Mouse (Mus musculus): Measurements from ENCODE around the gene Fadd. TPM values are rescaled to one million over a fixed set of nuclear protein-coding genes. Genes with fewer than 3 reads are reported as not detected.

Gene Fadd
- 10.7 and 12.0 TPM in 2 replicates for polyA plus RNA-seq (2016; fragmentation: Nextera tagmentation; extraction: Ambion mirVana)

DNA sequence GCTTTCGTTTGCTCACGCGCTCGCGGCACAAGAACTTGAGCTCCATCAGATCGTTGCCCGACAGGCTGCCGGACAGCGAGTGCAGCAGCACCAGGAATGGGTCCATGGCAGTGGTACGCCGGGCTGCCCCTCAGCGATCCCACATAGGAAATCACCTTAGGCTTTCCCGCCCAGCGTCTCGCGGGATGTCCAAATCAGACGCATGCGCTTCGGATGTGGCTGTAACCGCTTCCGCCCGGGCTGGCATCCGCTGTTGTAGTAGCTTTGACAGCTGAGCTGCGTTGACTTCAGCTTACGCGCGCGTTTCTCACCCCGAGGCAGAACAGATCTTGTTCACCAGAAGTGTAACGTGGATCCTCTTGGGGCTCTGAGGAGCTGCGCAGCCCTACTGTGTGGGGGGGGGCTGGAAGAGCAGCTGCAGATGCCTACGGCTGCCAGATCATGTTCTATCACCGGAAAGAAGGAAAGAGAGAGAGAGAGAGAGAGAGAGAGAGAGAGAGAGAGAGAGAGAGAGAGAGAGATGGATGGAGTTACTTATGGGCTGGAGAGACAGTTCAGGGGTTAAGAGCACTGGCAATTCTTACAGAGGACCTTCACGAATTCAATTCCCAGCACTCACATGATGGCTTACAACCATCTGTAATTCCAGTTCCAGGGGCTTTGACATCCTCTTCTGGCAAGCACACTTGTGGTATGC lies at the start of gene Fadd:
Gene Fadd (minus strand): TSS at position 180 of the 697 bp plus-strand sequence.
- H3K9me3 ChIP-seq = no peaks in the 10 kb centered on the region
- peak; percentile 93 for DNase-seq (ENCODE audit: low spot score)
- WGBS = 1% methylated on average over 34 of the region's 34 CpGs
- peak within 1 kb of the TSS; percentile 88 for H3K4me3 ChIP-seq
- H3K27ac ChIP-seq (replicated peaks) = peak within 1 kb of the TSS; percentile 93
- H3K36me3 ChIP-seq (replicated peaks) = peaks cover 33% of the 10 kb centered on the region
- H3K27me3 ChIP-seq (replicated peaks; ENCODE audit: low read depth, poor library complexity, severe bottlenecking) = peaks cover 22% of the 10 kb centered on the region
- H3K4me1 ChIP-seq = peaks cover 29% of the 10 kb centered on the region

DNA sequence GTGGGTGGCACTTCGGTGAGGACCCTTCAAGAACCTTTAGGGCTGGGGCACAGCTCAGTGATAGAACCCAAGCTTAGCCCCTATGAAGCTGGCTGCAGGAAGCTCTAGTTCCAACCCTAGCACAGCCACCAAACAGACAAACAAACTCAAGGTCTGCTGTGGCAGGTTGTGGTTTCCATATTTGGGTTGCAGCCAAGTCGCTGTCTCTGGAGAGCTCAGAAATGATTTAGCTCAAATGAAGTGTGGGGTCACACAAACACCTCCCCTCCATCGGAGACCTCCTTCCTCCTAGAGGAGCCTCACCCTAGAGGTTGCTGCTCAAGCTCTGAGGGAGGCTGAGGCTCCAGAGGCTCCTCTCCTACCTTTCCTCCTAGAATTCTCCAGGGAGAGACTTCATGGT lies 48.4 kb upstream of the Fadd start:
- Histone ChIP-seq H3K27ac (replicated peaks) (no peak overlapping the region), H3K9me3 (no peaks in the 10 kb centered on the region), H3K4me3 (no peak overlapping the region), H3K4me1 (peaks cover 55% of the 10 kb centered on the region), H3K36me3 (replicated peaks) (peaks cover 11% of the 10 kb centered on the region; the same call in 1 of the 2 replicates), H3K27me3 (replicated peaks; ENCODE audit: low read depth, poor library complexity, severe bottlenecking) (peaks cover 84% of the 10 kb centered on the region)
- DNase-seq (ENCODE audit: low spot score) = no peak
- WGBS = 88% methylated on average over 3 of the region's 3 CpGs

DNA sequence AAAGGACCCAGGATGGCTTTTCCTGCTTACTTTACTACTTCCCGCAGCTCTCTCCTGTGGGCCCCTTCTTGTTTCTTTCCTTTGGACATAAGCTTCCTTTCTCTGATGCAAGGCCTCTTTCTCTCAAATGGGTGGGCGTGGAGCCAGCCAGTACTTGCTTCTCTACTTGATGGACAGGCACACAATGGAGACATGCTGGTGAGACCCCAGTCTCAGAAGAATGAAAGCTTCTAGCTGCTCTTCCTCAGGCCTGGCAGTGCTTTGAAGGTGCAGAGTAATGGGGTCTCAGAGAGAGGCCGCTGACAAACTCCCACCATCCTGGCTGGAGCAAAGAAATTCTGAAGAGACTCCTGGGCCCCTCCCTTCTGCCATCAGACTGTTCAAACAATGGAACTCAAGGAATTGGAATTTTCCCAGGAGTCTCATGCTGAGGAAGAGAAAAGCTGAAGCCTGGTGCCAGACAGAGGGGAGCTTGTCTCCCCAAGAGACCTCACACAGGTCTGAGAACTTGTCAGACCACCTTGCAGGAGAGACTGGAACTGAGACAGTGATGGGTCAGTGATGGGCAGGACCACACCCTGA lies 46.2 kb upstream of the Fadd start:
- peak; percentile 60 for DNase-seq (ENCODE audit: low spot score)
- Histone ChIP-seq H3K4me1 (peaks cover 51% of the 10 kb centered on the region), H3K27me3 (replicated peaks; ENCODE audit: low read depth, poor library complexity, severe bottlenecking) (peaks cover 78% of the 10 kb centered on the region), H3K27ac (replicated peaks) (peak overlapping the region; percentile 73), H3K4me3 (no peak overlapping the region), H3K36me3 (replicated peaks) (0 out of 2 replicates have a peak, but pooled peaks cover 10% of the 10 kb centered on the region), H3K9me3 (no peaks in the 10 kb centered on the region)
- 12% methylated on average over 3 of the region's 3 CpGs for WGBS

DNA sequence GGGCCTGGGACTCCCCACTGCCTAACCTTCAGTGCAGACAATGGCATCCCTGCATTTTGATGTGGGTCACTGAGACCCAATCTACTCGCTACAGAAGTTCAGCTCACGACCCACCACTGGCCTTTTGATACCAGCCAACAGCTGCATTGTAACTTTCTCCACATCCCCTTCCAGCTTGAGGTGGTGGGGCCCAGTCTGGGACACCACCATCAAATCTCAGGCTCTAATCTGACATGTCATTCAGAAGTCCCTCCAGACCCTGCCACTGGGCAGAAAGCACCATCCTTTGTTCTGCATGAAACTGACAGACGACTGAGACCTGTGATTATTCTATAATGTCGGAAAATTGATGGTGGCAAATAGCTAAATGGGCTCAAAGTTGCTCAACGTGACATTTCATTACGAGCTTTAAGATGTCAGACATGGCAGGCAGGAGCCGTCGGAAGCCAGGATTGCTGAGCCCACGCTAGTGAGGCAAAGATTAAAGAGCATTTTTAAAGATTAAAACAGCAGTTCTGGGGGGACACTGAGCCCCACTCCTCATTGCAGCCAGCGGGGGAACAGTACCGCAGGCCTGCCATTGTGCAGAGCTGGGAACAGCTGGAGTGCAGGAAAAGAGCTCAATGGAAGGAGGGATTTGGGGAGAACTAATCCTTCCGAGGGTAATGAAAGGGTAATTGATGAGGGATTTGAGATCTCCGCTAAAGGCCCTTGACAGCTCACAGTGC lies 45.5 kb upstream of the Fadd start:
- peaks cover 51% of the 10 kb centered on the region for H3K4me1 ChIP-seq
- peaks cover 78% of the 10 kb centered on the region for H3K27me3 ChIP-seq (replicated peaks; ENCODE audit: low read depth, poor library complexity, severe bottlenecking)
- H3K4me3 ChIP-seq = no peak overlapping the region
- H3K36me3 ChIP-seq (replicated peaks) = peaks cover 8% of the 10 kb centered on the region
- peak; percentile 25 for DNase-seq (ENCODE audit: low spot score)
- H3K27ac ChIP-seq (replicated peaks) = peak overlapping the region; percentile 73
- WGBS = 16% methylated on average over 13 of the region's 13 CpGs
- H3K9me3 ChIP-seq = no peaks in the 10 kb centered on the region; the same call in 1 of the 2 replicates

DNA sequence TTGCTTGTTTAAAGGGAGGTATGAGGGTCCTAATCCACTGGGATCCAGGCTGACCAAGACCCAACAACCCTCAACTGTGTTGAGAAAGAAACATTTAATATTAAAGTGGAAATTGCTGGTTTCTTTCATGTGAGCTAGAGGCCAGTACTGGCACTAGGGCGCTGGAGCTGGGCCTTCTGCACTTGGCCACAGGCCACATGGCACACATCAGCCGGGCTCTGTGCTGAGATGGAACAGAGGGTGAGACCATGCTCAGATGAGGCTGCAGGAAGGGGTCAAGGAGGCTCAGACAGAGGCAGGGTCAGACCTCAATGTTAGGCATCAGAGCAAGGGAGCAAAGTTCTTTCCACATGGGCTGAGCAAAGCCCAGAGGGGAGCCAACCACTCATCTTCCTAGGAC lies 43.8 kb upstream of the Fadd start:
- WGBS = 85% methylated on average over 2 of the region's 2 CpGs
- Histone ChIP-seq H3K9me3 (peaks cover 4% of the 10 kb centered on the region; the same call in 1 of the 2 replicates), H3K36me3 (replicated peaks) (peaks cover 14% of the 10 kb centered on the region), H3K27ac (replicated peaks) (peak overlapping the region; percentile 73), H3K4me1 (peaks cover 56% of the 10 kb centered on the region), H3K27me3 (replicated peaks; ENCODE audit: low read depth, poor library complexity, severe bottlenecking) (peaks cover 64% of the 10 kb centered on the region), H3K4me3 (no peak overlapping the region)
- DNase-seq (ENCODE audit: low spot score) = no peak

DNA sequence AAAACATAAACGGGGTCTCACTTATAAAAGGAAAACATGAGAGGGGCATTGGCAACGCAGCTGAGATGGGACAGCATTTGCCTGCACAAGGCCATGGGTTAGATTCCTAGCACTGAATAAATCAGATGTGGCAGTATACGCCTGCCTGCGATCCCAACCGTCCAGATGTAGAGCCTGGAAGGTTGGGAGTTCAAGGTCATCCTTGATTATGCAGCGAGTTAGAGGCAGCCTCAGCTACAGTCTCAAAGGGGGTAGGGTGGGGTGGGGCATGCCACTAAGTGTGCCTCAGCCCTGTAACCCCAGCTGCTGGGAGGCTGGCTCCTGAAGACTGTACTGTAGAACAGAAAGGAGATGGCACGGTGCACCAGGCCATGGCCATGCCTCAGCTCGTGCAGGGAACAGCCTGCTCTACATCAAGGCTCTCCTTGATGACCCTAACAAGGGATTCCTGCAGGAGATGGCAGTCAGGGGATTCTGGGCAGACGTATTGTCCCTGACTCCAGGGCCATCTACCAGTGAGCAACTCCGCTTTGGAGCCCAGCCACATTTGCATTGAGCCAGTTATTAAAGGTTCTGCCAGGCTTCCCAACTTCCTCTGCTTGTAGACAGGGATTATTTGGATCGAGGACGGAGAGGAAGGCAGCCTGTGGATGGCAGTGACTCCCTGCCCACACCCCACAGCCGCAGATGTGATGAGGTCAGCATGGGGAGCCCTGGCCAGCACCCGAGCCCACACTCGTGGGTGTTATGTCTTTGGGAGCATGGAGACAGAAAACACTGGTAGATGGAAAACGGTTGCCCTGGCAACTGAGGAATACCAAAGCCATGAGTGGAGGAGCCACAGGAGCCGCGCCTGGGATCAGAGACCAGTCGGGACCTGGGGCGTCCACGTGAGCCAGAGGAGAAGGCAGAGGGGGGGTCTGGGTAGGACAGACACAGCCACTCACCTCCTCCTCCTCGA lies 38.7 kb upstream of the Fadd start:
- peaks cover 11% of the 10 kb centered on the region for H3K36me3 ChIP-seq (replicated peaks)
- no peak overlapping the region for H3K27ac ChIP-seq (replicated peaks)
- WGBS = 82% methylated on average over 22 of the region's 22 CpGs
- H3K4me3 ChIP-seq = no peak overlapping the region
- DNase-seq (ENCODE audit: low spot score) = no peak
- H3K9me3 ChIP-seq = peaks cover 4% of the 10 kb centered on the region; the same call in 1 of the 2 replicates
- H3K27me3 ChIP-seq (replicated peaks; ENCODE audit: low read depth, poor library complexity, severe bottlenecking) = peaks cover 42% of the 10 kb centered on the region
- H3K4me1 ChIP-seq = peaks cover 23% of the 10 kb centered on the region

DNA sequence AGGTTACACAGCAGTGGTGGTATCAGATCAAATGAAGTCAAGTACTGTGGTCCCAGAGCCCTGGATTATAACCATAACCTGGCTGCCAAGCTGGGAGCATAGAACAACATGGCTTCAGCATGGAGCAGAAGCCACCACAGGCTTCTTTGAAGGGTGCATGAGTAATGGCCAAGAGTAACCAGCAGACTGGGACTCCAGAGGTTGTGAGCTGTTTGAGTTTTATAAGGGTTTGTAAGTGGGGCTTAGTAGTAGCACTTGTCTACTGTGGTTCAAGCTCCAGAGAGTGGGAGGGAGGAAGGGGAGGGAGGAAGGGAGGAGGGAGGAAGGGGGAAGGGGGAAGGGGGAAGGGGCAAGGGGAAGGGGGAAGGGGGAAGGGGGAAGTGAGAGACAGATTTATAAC lies 38.1 kb upstream of the Fadd start:
- H3K4me1 ChIP-seq = peaks cover 22% of the 10 kb centered on the region
- peaks cover 35% of the 10 kb centered on the region for H3K27me3 ChIP-seq (replicated peaks; ENCODE audit: low read depth, poor library complexity, severe bottlenecking)
- no peak for DNase-seq (ENCODE audit: low spot score)
- H3K36me3 ChIP-seq (replicated peaks) = peaks cover 11% of the 10 kb centered on the region
- H3K27ac ChIP-seq (replicated peaks) = 0 out of 2 replicates have a peak overlapping the region, but pooled peaks have one; percentile 14
- no peak overlapping the region for H3K4me3 ChIP-seq
- peaks cover 4% of the 10 kb centered on the region; the same call in 1 of the 2 replicates for H3K9me3 ChIP-seq

DNA sequence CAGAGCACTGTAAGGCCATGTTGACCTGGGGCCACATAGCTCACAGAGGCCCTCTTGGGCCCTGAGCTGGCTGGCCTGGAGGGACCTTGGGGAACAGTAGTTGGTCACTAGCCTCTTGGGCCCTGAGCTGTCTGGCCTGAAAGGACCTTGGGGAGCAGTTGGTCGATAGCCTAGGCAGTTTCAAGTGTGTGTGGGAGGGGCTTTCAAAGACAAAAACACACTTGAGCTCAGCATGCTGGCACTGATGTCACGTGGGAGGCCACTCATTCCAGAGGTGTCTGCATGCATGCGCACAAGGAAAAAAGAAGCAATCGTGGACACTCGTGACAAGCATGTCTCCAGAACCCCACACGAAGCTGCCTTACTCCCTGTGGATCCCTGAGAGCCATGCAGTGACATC lies 33.1 kb upstream of the Fadd start:
- Histone ChIP-seq H3K4me3 (no peak overlapping the region), H3K36me3 (replicated peaks) (peaks cover 2% of the 10 kb centered on the region; the same call in 1 of the 2 replicates), H3K27me3 (replicated peaks; ENCODE audit: low read depth, poor library complexity, severe bottlenecking) (peaks cover 16% of the 10 kb centered on the region), H3K9me3 (no peaks in the 10 kb centered on the region), H3K4me1 (peaks cover 22% of the 10 kb centered on the region; the same call in 1 of the 2 replicates), H3K27ac (replicated peaks) (no peak overlapping the region)
- WGBS = 78% methylated on average over 6 of the region's 6 CpGs
- DNase-seq (ENCODE audit: low spot score) = no peak

DNA sequence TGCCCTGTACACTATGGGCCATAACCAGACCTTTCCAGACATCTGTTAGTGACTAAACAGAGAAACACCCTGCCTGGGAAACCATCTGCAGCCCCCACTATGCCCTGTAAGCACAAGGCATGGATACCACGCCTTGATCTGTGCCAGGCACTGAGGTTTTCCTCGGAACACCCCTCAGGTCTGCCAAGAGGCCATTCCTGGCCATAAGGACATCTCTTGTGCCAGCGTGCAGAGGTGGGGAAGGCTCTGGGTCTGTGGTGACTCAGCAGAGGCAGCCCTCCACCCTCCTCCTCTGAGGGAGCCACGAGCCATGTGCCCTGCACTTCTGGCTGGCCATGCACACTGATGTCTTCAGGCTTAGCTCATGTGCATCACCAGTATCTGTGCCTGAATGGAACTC lies 30.6 kb upstream of the Fadd start:
- Histone ChIP-seq H3K4me1 (peaks cover 18% of the 10 kb centered on the region; the same call in 1 of the 2 replicates), H3K27ac (replicated peaks) (peak overlapping the region; percentile 35; the same call in 1 of the 2 replicates), H3K4me3 (no peak overlapping the region), H3K36me3 (replicated peaks) (peaks cover 2% of the 10 kb centered on the region; the same call in 1 of the 2 replicates), H3K27me3 (replicated peaks; ENCODE audit: low read depth, poor library complexity, severe bottlenecking) (peaks cover 3% of the 10 kb centered on the region), H3K9me3 (no peaks in the 10 kb centered on the region)
- WGBS = 86% methylated on average over 4 of the region's 4 CpGs
- DNase-seq (ENCODE audit: low spot score) = no peak

DNA sequence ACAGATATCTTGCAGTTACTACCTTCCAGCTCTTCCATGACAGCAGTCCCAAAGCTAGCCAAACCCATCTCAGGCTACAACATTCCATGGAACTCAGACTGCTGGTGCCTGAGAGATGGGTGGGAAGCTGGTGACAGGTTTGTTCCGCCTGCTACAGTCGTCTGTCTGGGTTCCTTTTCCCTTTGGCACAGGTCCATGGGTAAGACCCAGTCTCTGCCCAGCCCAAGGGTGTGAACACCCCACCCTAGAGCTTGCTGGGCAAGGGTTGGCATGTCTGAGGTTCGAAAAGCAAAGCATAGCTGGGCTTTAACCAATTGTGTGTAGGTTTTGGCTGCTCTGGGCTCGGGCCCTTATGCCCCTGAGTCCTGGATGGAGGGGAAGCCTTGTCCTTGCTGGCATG lies 30.1 kb upstream of the Fadd start:
- Histone ChIP-seq H3K9me3 (no peaks in the 10 kb centered on the region), H3K27ac (replicated peaks) (no peak overlapping the region), H3K4me3 (no peak overlapping the region), H3K4me1 (peaks cover 18% of the 10 kb centered on the region; the same call in 1 of the 2 replicates), H3K36me3 (replicated peaks) (peaks cover 2% of the 10 kb centered on the region; the same call in 1 of the 2 replicates), H3K27me3 (replicated peaks; ENCODE audit: low read depth, poor library complexity, severe bottlenecking) (peaks cover 3% of the 10 kb centered on the region)
- 82% methylated on average over 4 of the region's 4 CpGs for WGBS
- no peak for DNase-seq (ENCODE audit: low spot score)

DNA sequence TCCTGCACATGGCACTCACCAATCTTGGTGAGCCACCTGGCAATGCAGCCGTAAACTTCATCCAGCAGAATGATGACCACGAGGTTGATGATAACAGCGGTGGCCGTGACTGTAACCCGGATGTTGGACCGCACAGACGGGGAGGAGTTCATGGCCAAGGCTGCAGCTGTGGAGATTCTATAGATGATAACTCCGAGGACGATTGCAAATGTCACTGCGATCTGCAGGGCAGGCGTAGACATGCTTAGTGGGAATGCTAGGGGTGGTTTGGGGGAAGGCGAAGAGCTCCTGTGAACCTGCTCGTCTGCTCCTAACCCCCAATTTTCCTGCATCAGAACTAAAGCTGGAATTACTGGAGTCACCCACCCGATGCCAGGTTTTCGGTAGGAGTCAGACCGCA lies 29.3 kb upstream of the Fadd start:
- WGBS = 93% methylated on average over 16 of the region's 16 CpGs
- Histone ChIP-seq H3K9me3 (no peaks in the 10 kb centered on the region), H3K27me3 (replicated peaks; ENCODE audit: low read depth, poor library complexity, severe bottlenecking) (peaks cover 3% of the 10 kb centered on the region), H3K4me3 (no peak overlapping the region), H3K4me1 (peaks cover 18% of the 10 kb centered on the region; the same call in 1 of the 2 replicates), H3K36me3 (replicated peaks) (peaks cover 2% of the 10 kb centered on the region; the same call in 1 of the 2 replicates), H3K27ac (replicated peaks) (no peak overlapping the region)
- DNase-seq (ENCODE audit: low spot score) = no peak

All from embryonic facial prominence, embryonic 10.5 days (tissue).